Mouse (Mus musculus): ENCODE measurements around the gene Arhgap27. TPM values are rescaled to one million over a fixed set of nuclear protein-coding genes. Genes with fewer than 3 reads are reported as not detected.

Gene Arhgap27
- polyA plus RNA-seq, 1 experiment from 2014 or later = 7.1 TPM

Other genes with a start within 250 kb of the Arhgap27 start
- 3.9 and 4.0 TPM in 2 replicates for gene Hexim1, start 247.5 kb downstream of the Arhgap27 start, polyA plus RNA-seq (2016; fragmentation: Nextera tagmentation; extraction: Ambion mirVana)
- gene Hexim2, start 231.3 kb downstream of the Arhgap27 start, polyA plus RNA-seq (2016; fragmentation: Nextera tagmentation; extraction: Ambion mirVana) = 12.8 and 13.2 TPM in 2 replicates
- gene Fmnl1, start 192.6 kb downstream of the Arhgap27 start, polyA plus RNA-seq (2016; fragmentation: Nextera tagmentation; extraction: Ambion mirVana) = 0.78 and 1.4 TPM in 2 replicates
- 0.50 and 0.74 TPM in 2 replicates for gene 1700023F06Rik, start 155.1 kb downstream of the Arhgap27 start, polyA plus RNA-seq (2016; fragmentation: Nextera tagmentation; extraction: Ambion mirVana)
- not detected in 2 replicates for gene Spata32, start 145.3 kb downstream of the Arhgap27 start, polyA plus RNA-seq (2016; fragmentation: Nextera tagmentation; extraction: Ambion mirVana)
- 4.2 and 4.7 TPM in 2 replicates for gene Map3k14, start 96.2 kb downstream of the Arhgap27 start, polyA plus RNA-seq (2016; fragmentation: Nextera tagmentation; extraction: Ambion mirVana)
- 7.8 and 9.1 TPM in 2 replicates for gene Plekhm1, start 49.0 kb upstream of the Arhgap27 start, polyA plus RNA-seq (2016; fragmentation: Nextera tagmentation; extraction: Ambion mirVana)
- gene Lrrc37a, start 140.9 kb upstream of the Arhgap27 start, polyA plus RNA-seq (2016; fragmentation: Nextera tagmentation; extraction: Ambion mirVana) = not detected in 2 replicates

Data from limb, embryonic 12.5 days (tissue).